Mouse (Mus musculus) embryonic fibroblast, embryonic 13.5 days (primary cell): ENCODE results near the gene E130308A19Rik.

Experiments used
- CTCF ChIP-seq: IDR thresholded peaks from 2 replicates; pipeline ENCODE4 v1.5.1; 2011; ENCODE audit warnings: mild to moderate bottlenecking, control low read depth, low read length, moderate library complexity, borderline replicate concordance; ENCODE audit not compliant: insufficient read depth
- POLR2A ChIP-seq: IDR thresholded peaks from 2 replicates; pipeline ENCODE4 v1.6.1; 2011; ENCODE audit warnings: low read depth, mild to moderate bottlenecking, control low read depth, low read length, moderate library complexity

DNA sequence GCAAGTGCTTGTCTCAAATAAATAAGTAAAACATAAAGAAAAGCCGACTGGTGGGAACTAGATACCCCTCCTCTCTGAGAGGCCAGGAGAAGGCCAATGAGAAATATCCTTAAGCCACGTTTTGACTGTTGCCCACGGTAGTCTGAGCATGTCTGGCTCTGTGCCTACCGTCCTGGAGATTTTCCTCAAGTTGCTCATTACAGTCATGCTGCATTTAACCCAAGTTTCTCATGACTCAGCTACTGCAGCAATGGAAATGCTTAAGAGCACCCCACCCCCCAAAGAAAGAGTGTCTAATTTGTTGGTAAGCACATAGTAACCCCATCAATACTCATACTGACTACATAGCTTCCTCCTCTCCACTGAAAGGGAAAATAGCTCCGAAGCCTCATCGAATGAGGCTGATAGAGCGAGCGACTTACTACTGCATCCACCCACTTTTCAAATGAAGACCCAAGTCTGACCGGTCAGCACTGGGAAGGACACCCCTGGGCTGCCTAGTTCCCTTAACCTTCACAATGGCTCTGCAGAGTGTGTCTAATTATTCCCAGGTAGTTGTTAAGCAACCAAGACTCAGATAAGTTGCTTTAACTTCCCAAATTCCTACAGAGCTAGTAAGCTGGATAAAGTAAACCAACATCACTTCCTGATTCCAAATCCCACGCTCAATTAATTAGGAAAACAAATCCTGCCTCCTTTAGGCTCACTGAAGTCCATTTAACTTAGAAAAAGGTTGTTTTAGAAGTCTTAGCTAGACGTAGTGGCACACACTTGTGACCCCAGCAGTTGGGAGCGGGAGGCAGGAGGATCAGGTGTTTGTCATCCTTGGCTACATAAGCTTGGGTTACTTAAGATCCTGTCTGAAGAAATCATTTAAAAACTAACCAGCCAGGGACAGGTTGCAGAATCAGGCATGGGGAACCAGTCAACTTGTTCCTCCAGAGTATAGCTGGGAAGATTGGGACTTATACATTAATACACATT, 131.7 kb downstream of the E130308A19Rik start:
- TF ChIP-seq CTCF: no peak
- TF ChIP-seq POLR2A: no peak
